Mouse (Mus musculus): ENCODE measurements around the gene Gm10696. TPM values are rescaled to one million over a fixed set of nuclear protein-coding genes. Genes with fewer than 3 reads are reported as not detected.
"Not testable (repeated sequence)": the region's sequence is repeated elsewhere in the genome, so short reads cannot be mapped to it uniquely, and the experiment has no call there.

Gm10696 gene
- not detected in 2 replicates for polyA plus RNA-seq (2015; fragmentation: Nextera tagmentation; extraction: Ambion mirVana)

- H3K4me2 ChIP-seq (replicated peaks); H3K27me3 ChIP-seq; H3K4me1 ChIP-seq; ATAC-seq (ENCODE audit: insufficient number of reproducible peaks, low FRiP score, low TSS enrichment, low read depth); H3K27ac ChIP-seq (replicated peaks); H3K9ac ChIP-seq; H3K9me3 ChIP-seq (replicated peaks); H3K4me3 ChIP-seq (replicated peaks); H3K36me3 ChIP-seq: not testable (repeated sequence)
- WGBS: 86% methylated on average over 1 of the region's 1 CpGs
Observed at GRCm38 (mm10) chr3:94178093-94178492, at the start of gene Gm10696. Gene Gm10696 (minus strand): TSS chr3:94178193.

GRCm38 (mm10) chr3:94196414-94196813, 18.4 kb upstream of the Gm10696 start, which contains the start of gene Gm5286:
Gene Gm5286 (plus strand): TSS chr3:94196714.
- WGBS: 97% methylated on average over 2 of the region's 4 CpGs
- not testable (repeated sequence) for H3K9me3 ChIP-seq (replicated peaks); H3K4me2 ChIP-seq (replicated peaks); ATAC-seq (ENCODE audit: insufficient number of reproducible peaks, low FRiP score, low TSS enrichment, low read depth); H3K36me3 ChIP-seq; H3K9ac ChIP-seq; H3K27ac ChIP-seq (replicated peaks); H3K4me3 ChIP-seq (replicated peaks); H3K4me1 ChIP-seq; H3K27me3 ChIP-seq

- not testable (repeated sequence) for ATAC-seq (ENCODE audit: insufficient number of reproducible peaks, low FRiP score, low TSS enrichment, low read depth); H3K4me3 ChIP-seq (replicated peaks)
Observed at GRCm38 (mm10) chr3:94167351-94167750, 10.6 kb downstream of the Gm10696 start.

More at GRCm38 (mm10) chr3:94167351-94167750, 10.6 kb downstream of the Gm10696 start:
- not testable (repeated sequence) for H3K9me3 ChIP-seq (replicated peaks); H3K27ac ChIP-seq (replicated peaks); H3K36me3 ChIP-seq; H3K4me1 ChIP-seq; H3K4me2 ChIP-seq (replicated peaks); H3K27me3 ChIP-seq; H3K9ac ChIP-seq

Other genes starting within 250 kb of the Gm10696 start
- not detected in 2 replicates for gene Gm9117, start 234.7 kb downstream of the Gm10696 start, polyA plus RNA-seq (2015; fragmentation: Nextera tagmentation; extraction: Ambion mirVana)
- not detected in 2 replicates for gene Tdpoz5, start 216.9 kb downstream of the Gm10696 start, polyA plus RNA-seq (2015; fragmentation: Nextera tagmentation; extraction: Ambion mirVana)
- not detected in 2 replicates for gene Gm9125, start 123.3 kb downstream of the Gm10696 start, polyA plus RNA-seq (2015; fragmentation: Nextera tagmentation; extraction: Ambion mirVana)
- not detected in 2 replicates for gene Gm10697, start 105.5 kb downstream of the Gm10696 start, polyA plus RNA-seq (2015; fragmentation: Nextera tagmentation; extraction: Ambion mirVana)
- gene Gm5286, start 18.5 kb upstream of the Gm10696 start, polyA plus RNA-seq (2015; fragmentation: Nextera tagmentation; extraction: Ambion mirVana): not detected in 2 replicates
- not detected in 2 replicates for gene Gm4778, start 85.8 kb upstream of the Gm10696 start, polyA plus RNA-seq (2015; fragmentation: Nextera tagmentation; extraction: Ambion mirVana)
- gene Them4, start 131.9 kb upstream of the Gm10696 start, polyA plus RNA-seq (2015; fragmentation: Nextera tagmentation; extraction: Ambion mirVana): 10.1 and 11.2 TPM in 2 replicates
- gene Them5, start 163.9 kb upstream of the Gm10696 start, polyA plus RNA-seq (2015; fragmentation: Nextera tagmentation; extraction: Ambion mirVana): 91.2 and 99.8 TPM in 2 replicates
- 2.5 and 3.3 TPM in 2 replicates for gene C2cd4d, start 184.2 kb upstream of the Gm10696 start, polyA plus RNA-seq (2015; fragmentation: Nextera tagmentation; extraction: Ambion mirVana)
- 3.6 and 4.2 TPM in 2 replicates for gene Rorc, start 194.6 kb upstream of the Gm10696 start, polyA plus RNA-seq (2015; fragmentation: Nextera tagmentation; extraction: Ambion mirVana)
- 0.24 TPM in 2 replicates for gene Lingo4, start 220.3 kb upstream of the Gm10696 start, polyA plus RNA-seq (2015; fragmentation: Nextera tagmentation; extraction: Ambion mirVana)
- 7.9 and 8.3 TPM in 2 replicates for gene Tdrkh, start 235.1 kb upstream of the Gm10696 start, polyA plus RNA-seq (2015; fragmentation: Nextera tagmentation; extraction: Ambion mirVana)

All from embryonic facial prominence, embryonic 15.5 days (tissue).